Mouse (Mus musculus) ovary, postnatal 36 days (tissue): ENCODE data around the gene Olfr1414.
"Not testable (repeated sequence)": the region's sequence is repeated elsewhere in the genome, so short reads cannot be mapped to it uniquely, and the experiment has no call there.

Experiments
- DNase-seq: peaks from one replicate; pipeline ENCODE4 v3.0.0; 2022; ENCODE audit warnings: low spot score, mixed read lengths

The Olfr1414 gene

GRCm38 (mm10) chr1:92518561-92518960 lies at the start of gene Olfr1414:
Gene Olfr1414, minus strand, starts transcription at chr1:92518661.
- no peak for DNase-seq

- DNase-seq: no peak
These were observed 27.5 kb upstream of the Olfr1414 start for GRCm38 (mm10) chr1:92545929-92546328.

DNA sequence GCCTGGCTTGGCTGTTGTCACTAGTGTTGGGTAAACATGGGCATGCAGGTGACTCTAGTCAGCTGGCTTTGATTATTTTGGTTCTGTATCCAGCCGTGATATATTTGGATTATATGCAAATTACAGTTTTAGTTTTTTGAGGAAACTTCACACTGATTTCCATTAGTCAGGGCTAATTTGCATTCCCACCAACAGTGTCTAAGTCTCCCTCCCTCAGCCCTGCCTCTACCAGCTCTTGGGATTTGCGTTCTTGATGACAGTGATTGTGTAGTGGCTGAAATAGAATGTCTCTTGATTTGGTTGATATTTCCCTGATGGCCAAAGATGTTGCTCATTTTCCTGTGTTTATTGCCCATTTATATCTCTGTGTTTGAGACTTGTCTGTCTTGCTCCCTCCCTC lies 20.6 kb upstream of the Olfr1414 start:
- no peak for DNase-seq

- DNase-seq: no peak
These were observed 18.5 kb upstream of the Olfr1414 start for GRCm38 (mm10) chr1:92536972-92537371.

GRCm38 (mm10) chr1:92523764-92524163 lies 5.3 kb upstream of the Olfr1414 start:
- DNase-seq: no peak

DNA sequence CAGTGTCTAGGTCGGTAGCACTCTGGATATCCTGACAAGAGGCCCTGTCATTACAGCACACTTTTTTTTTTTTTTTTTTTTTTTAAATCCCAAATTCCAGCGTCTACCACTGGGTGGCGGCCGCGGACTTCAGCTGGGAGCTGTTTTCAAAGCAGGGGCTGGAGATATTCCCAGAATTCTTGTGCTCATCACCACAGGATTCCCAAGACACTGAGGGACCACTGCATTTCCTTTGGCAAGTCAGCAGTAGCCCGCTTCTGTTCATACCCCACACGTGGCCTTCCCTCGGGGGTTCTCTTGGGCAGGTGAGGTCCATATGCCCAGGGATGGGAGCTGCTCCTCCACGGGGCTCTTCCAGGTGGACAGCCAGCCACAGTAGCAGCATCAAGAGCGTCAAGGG lies 2.9 kb upstream of the Olfr1414 start:
- peak; percentile 29 for DNase-seq

DNA sequence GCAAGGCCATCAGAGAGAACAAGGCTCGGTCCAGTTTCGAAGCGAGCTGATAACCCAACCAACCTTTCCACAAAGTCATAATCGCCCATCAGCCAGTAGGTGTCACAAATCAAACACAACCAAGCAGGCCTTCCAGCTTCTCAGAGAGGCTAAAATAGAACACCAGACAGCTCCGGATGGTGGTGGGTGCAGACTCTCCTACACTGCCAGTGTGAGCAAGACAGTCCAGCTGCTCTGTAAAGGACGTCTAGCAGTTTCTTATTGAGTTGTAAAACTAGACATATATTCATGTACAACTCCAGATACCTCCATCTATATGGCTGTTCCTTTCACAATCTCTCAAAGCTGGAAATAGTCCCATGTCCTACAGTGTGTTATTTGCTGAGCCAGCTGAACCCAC lies 585 bp upstream of the Olfr1414 start:
- no peak for DNase-seq

DNA sequence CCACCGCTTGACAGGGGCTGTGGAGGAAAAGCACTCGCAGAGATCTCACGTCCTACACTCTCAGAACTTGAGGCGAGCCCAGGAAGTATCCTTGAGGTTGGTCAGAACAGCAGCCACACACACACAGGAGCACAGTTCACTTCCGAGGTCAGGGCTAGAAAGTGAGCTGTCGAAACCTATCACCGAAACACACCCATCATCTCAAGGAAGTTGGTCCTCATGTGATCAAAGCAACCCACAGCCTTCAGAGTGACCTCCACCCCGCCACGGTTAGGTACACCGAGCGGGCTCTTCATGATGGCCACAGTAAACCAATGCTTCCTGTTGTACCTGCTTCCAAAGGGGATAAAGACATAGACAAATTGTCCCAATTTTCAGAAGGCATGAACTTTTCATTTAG lies 3.1 kb downstream of the Olfr1414 start:
- no peak for DNase-seq

DNA sequence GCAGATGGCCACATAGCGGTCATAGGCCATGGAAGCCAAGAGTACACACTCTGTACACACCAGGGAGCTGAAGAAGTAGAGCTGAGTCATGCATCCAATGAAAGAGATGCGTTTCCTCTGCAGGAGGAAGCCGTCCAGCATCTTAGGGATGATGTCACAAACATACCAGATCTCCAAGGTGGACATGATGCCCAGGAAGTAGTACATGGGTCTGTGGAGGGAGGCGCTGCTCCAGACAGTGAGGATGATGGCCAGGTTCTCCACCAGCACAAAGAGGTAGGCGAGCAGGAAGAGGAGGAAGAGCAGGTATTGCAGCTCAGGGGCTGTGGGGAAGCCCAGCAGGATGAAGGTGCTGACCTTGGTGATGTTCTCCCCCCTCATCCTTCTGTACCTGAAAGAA lies 6.8 kb downstream of the Olfr1414 start:
- DNase-seq: not testable (repeated sequence)

DNA sequence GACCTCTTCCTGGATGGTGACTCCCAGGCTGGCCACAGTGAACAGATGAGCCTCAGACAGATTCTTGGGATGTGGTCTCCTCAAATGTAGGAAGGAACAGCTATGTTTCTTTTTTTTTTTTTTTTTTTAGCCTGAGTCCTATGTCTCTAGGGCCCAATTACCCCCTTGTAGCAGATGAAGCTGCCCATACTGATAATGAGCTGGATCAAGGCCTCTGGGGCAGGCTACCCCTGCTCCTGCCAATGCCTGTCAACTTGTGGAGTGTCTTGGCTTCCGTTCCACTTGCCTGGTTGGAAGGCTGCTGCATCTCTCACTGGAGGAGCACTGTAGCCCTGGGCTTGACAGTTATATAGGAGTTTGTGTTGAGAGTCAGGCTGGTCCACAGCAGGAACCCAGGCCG lies 22.5 kb downstream of the Olfr1414 start, which contains the start of gene Olfr1415:
Gene Olfr1415, minus strand, starts transcription at position 101 of the 400 bp plus-strand sequence.
- DNase-seq: no peak

- DNase-seq: no peak
These were observed 33.4 kb downstream of the Olfr1414 start, which contains the start of gene Olfr1416 for GRCm38 (mm10) chr1:92485013-92485412. Gene Olfr1416, minus strand, starts transcription at chr1:92485113.

GRCm38 (mm10) chr1:92474066-92474578 lies 44.3 kb downstream of the Olfr1414 start:
- DNase-seq: no peak

DNA sequence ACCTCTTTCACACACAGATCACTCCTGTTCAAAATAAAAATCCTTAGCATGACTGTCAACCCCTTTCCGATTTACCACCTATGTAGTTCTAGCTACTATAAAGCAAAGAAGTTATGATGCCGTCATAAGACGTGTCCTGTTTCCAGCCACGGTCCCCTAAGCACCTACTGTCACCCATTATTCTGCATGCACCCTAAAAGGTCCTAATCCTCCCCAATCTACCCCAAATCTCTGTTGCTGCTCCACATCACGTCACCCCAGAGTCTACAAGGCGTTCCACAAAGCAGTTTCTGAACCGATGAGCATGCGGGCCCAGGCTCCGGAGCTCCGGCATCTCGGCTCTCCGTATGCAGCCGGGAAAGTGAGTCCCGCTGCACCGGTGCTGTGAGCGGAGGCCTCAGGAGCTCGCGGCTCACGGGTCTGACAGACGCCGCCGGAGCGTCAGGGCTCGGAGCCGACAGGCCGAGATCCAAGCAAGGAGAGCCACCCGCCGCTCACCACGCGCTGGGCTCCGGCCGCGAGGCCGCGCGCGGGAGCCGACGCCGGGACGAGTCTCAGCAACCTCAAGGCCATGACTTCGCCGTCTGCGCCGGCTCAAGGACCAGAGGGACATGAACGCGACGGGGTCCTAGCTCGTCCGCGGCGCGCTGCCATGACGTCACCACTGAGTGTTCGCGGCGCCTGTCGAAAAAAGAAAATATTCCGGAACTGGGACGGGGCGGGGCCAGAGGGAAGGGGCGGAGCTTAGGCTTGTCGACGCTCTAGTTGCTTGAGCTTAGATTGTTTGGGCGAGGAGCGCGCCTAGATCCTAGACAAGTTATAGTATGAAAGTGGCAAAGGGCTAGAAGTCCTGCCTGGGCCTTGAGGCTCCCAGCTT lies 45.1 kb downstream of the Olfr1414 start, which contains the start of gene Ndufa10:
Gene Ndufa10, minus strand, starts transcription at position 696 of the 877 bp plus-strand sequence.
- DNase-seq: peak; percentile 93

- DNase-seq: no peak
These were observed 49.6 kb downstream of the Olfr1414 start for GRCm38 (mm10) chr1:92468891-92469290.

GRCm38 (mm10) chr1:92458416-92458815 lies 60.0 kb downstream of the Olfr1414 start:
- DNase-seq: no peak

DNA sequence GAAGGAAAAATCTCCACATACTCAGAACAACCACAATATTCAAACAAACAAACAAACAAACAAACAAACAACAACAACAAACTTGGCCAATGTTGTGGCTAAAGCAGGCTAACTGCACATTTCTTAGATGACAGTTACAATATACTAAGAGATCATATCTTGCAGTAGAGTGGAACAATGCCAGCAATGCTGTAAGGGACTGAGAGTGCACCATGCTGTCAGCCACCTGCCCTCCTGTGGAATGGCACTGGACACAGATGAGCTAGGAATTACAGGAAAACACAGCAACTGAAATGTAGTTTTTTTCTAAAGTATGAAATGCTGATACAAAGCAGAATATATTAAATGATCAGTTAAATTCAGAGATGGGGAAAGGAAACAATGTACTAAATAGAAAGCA lies 60.7 kb downstream of the Olfr1414 start:
- DNase-seq: no peak
